Mouse (Mus musculus): ENCODE data around the gene Cabin1.

Gene Cabin1

DNA sequence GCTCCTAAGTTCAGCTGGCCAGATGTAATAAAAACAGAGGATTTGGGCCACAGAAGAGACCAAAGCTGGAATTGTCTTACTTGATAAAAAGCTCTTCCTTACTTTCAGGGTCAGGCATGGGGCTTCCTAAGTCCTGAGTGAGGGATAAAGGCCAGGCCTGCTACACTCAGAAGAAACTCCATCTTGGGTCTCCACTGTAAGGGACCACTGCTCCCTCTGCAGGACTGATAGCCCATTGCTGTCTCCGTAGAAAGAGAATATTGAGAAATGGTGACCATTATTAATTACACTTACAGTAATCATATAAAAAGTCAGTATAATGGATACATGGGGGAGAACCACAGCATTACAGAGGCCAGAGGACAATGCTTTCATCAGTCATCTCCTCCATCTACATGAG is 60.6 kb downstream of the Cabin1 start:
- no peak for DNase-seq (ENCODE audit: extremely low read depth, low read depth)

DNA sequence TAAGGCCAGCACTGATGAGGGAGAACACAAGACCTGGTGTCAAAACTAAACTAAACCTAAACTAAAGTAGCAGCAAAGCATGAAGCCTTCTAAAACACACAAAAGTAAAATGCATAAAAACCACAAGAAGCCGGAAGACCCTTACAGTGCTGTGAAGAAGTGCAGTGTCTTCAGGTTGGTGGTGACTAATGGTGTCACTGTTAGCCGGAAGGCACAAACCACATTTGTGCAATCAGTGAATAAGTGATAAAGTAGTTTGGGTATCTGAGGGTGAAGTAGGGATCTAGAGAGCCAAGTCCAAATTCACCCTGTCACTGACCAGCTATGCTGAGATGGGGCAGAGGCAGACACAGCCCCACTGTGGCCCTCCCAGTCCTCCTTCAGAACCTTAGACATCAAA is 61.6 kb downstream of the Cabin1 start:
- DNase-seq (ENCODE audit: extremely low read depth, low read depth), result no peak

DNA sequence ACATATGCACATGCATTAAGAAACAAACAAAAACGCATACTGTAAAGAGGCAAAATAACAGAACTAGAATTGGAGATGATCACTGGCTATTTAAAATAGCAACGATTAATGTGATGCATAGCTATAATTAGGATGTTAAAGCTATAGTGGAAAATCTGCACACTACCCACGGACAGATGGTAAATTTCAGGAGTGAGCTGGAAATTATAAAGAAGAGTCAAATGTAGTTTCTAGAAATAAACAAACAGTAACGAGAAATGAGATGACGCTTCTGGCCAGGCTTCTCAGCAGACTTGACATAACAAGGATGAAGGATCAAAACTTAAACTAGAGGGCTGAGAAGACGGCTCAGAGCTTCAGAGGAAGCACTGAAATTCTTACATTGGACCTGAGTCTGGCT is 62.9 kb downstream of the Cabin1 start:
- DNase-seq (ENCODE audit: extremely low read depth, low read depth), result no peak

DNA sequence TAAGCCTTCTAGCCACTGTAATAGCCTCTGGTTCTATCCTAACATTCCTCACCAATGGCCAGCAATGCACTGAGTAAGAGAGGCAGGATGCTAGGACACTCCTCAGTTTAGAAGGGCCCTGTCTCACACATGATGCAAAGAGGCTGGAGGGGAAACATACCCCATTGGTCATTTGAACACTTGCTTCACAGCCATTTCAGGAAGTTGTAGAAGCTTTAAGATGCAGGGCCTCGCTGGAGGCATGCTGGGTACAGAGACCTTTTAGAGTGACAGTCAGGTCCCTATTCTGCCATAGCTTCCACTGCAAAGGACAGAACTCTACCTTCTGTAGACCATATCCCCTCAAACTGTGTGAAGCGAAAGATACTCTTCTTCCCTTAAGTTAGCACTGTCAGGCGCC is 66.4 kb downstream of the Cabin1 start:
- DNase-seq (ENCODE audit: extremely low read depth, low read depth), result peak; percentile 34

DNA sequence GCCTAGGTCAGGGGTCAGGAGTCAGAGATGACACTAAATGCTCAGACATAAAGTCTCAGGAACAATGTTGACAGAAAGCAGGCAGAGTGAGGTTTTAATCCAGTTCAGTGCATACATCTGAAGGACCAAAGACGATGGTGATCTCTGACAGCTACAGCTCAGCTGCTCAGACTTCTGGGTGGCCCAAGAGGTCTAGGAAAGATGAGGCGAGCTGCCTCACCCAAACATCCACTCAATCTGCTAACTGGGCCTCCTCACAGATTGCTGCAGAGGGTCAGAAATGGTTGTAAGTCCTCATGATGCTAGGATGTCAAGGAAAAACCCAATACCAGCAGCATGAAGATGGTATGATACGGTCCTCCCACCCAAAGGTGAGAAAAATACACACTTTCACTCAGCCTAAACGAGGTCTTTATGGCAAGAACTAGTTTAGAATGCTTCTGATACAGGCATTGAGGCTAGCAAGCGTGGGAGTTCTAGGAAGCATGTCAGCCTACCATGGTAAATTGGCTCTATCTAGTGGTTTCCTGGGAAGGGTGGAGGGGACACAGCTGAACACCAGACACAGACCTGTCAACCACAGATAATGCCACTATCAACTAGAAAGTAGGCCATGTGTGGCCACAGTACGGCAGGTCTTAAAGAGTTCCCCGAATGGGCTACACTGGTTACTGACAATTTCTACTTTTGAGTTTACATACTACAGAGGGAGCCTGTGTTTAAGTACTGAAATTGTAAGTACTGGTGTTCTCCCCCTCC is 67.4 kb downstream of the Cabin1 start:
- peak; percentile 91 for DNase-seq (ENCODE audit: extremely low read depth, low read depth)

DNA sequence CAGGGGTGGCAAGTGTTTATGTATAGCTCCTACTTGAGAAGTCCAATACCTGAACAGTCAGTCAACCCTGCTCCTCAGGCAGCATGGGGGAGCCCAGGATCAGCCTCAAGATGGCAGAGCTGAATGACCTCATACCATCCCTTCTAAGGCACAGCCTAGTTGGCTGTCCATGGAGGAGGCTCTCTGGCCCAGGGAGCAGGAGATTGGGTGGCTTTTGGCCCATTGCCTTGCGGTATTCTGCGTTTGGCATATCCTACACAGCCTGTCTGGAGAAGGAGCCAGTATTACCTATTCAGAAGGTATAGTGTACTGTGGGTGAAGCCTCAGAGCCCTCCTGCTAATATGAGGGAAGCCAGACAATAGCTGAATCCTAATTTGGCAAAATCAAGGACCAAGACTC is 68.6 kb downstream of the Cabin1 start:
- no peak for DNase-seq (ENCODE audit: extremely low read depth, low read depth)

DNA sequence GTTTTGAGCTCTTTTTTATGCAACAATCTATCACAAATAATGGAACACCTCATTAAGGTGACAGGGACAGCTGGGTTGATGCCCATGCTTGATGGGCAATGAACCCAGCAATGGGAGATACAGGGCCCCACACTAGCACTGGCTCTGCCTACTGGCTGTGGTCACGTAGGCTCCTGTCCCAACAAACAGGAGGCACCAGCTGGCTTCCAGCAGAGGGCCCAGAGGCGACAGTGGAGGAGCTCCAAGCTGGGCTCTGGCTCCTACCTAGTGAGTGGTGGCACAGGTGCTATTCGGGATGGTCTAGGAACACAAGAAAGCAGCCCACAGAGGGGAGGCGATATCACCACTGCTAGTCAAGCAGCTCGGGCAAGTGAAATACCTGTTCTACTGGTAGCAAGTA is 69.1 kb downstream of the Cabin1 start:
- DNase-seq (ENCODE audit: extremely low read depth, low read depth), result no peak

DNA sequence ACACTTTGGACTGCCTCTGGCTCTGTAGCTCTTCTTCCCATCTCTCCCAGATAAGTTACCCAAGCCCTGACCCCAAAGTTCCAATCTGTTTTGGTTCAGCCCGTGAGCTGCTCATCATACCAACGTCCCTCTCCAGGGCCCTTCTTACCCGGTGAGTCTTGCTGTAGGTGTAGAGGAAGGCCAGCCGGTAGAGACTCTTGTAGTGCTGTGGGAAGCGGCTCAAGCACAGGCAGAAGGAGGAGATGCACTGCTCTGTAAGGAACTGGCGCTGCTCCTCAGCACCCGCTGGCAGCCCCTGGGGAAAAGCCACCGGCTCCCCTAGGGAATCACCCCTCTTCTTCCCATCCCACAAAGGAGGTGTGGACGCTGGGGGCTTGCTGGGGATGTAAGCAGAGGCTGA is 69.6 kb downstream of the Cabin1 start:
- no peak for DNase-seq (ENCODE audit: extremely low read depth, low read depth)

DNA sequence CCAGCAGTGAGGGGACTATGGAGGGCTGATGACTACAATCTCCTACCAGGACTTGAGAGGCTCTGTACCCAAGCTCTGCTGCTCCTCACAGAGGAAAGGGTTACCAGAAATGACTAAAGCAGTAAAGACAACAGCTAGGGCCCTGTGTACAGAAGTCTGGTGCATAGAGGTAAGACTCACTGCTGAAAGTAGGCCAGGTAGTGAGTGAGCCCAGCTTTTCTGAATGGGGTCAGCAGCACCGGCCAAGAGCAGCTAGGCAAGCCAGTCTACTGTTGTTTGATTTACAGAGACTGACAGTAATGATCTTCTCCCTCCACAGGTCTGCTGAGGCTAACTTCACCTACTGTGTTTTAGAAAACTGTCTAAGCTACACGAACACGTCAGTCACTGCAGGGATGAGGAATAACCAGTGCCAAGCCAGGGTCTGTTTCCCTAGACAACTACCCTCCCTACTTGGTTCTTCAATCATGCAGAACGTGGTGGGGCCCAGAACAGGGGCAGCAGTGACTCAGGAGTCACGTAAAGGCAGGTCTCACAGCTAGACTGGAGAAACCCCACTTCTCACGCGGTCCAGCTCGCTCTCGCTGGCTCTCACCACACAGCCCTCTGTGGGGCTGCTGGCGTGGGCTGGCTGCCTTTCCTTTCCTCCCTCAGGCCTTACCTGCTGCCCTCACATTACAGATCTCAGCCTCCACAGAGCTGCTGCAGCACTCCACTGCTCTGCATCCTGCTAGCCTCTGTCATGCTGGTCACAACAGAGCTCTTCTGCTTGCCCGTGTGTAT is 70.5 kb downstream of the Cabin1 start:
- DNase-seq (ENCODE audit: extremely low read depth, low read depth), result no peak

DNA sequence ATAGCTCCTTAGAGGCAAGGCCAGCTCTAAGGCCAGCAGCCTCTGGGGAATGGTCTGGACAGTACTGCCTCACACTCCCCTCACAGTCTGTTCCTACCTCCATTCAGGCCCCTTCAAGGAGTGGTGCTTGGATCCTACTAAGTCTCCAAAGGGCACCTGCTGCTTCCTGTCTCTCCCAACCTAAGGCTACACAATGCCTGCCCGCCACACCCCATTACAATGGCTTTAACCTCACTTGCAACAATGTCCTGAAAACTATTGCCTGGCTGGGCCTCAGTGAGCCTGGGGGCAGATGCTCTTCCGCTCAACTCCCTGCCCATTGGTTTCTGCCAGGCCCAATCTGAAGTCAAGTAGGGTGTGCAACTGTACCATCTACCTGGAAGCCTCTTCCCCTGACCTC is 75.5 kb downstream of the Cabin1 start:
- no peak for DNase-seq (ENCODE audit: extremely low read depth, low read depth)

DNA sequence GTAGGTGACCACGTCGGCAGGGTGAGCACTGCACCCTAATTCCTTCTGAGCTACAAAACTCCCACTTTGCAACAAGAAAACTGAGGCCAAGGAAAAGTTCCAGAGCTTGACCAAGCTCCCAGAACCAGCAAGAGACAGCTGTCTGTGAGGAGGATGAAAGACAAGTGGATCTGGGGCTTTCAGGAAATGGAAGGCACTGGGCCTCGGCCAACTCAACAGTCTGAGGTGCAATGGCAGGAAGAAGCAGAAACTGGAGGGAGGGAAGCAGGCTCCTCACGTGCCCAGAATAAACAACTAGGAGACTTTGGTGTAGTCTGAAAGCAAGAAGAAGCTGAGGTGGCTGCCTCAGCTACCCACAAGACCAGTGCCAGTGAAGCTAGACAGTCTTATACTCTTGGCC is 77.4 kb downstream of the Cabin1 start:
- DNase-seq (ENCODE audit: extremely low read depth, low read depth), result no peak

DNA sequence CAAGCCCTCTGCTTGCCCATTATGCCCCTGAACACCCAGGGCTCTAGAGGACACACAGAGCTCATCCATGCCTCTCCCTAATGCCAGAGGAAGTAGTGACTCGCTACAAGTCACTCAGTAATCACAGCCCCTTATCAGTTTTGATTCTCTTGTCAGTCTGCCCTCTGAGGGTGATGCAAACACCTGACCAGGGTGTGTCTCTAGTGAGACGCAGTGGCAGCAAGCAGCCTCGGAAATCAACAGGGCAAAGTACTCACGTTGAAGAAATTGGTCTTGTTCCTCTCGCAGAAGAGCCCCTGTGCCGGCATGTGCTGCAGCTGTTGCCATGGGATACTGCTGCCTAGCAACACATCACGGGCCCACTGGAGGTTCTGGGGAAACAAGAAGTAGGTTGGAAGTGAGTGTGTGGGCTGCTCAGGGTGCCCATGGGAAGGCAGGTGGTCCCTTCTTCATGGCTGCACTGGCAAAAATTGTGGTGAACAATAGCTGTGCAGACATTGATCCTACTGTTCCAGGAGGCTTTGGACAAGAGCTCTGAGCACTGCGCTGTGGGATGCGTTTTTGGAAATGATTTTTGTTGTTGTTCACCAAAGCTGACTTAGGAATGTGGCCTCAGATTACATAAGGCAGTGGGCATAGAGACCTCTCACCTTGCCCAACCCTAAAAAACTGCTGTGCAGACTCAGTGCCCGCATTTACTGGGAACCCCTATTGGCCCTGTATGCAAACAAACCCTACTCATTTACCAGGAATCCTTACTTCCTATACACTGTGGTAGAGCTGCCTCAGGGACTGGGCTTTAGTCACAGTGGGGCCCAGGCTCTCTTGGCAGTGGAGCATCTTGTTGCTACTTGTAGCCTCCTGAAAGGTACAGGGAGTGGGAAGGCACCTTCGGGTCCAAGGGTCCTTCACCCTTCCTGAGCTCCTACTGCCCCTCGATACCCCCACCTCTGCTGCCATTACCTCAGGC is 79.8 kb downstream of the Cabin1 start:
- no peak for DNase-seq (ENCODE audit: extremely low read depth, low read depth)

DNA sequence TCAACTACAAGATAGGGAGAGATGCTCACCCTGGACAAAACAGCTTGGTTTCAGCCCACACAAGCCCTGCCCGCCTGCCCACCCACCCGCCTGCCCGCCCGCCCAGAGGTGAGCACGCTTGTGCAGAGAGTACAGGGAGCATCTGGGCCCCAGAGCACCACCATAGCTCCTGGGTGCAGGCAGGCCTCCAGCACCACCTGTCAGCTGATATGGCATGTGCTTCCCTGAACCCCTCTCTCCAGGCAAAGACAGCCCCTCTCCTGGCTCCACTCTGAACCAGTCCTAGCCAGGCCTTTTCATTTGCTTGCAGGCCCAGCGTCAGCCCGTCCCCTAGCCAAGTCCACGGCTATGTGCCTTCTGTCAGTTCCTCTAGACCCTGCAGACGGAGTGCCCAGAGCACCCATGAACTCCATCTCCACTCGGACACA is 83.6 kb downstream of the Cabin1 start:
- no peak for DNase-seq (ENCODE audit: extremely low read depth, low read depth)

DNA sequence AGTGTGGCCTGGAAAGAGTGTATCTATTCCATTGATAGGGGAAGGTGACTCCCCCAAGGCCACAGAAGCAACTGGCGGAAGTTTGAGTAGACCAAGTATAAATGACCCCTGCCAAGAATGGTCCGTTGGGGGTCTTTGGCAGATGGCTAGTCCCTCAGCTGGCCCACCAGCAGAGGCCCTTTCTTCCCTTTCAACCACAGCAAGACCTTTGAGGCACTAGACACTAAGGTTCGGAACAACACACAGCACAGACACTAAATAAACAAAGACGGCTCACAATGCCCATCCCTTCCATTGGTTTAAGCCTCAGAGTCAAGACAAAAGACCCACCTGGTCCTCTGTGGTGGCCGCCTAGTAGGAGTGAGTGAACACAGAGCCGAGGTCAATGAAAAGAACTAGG is 84.9 kb downstream of the Cabin1 start:
- DNase-seq (ENCODE audit: extremely low read depth, low read depth), result no peak

DNA sequence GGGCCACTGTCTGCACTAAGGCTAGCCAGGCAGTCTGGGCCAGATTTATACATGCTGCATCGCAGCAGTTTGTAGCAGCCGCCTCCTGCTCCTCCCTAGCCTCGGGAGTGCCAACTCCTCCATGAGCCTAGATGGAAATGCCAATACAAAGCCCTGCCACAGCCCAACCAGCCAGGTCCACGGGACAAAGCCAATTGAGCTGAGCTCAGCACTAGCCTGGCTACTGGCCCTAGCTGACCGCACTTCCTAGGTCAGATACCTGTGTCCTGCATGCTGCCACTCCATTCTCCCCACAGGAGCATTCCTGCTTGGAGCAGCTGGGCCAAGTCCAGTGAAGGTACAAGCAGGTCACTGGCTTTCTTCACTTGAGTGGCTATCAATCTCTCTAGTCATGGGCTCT is 86.2 kb downstream of the Cabin1 start:
- DNase-seq (ENCODE audit: extremely low read depth, low read depth), result no peak

DNA sequence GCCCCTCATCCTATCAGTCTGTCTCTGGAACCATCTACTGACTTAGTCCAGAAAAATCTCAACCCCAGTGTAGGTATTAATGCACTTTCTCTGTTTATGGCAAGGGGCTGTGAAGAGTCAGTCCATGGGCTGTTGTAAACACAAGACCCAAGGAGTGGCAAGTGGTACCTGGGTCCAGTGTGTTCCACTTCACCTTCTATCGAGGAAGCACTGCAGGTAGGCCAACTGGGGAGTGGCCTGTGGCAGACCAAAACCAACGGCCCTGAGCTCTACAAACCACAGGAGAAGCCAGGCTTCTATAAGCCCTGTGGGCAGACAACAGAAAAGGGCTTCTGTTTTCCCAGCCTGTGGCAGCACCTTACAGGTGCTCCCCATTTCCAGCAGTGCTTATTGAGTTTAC is 86.6 kb downstream of the Cabin1 start:
- no peak for DNase-seq (ENCODE audit: extremely low read depth, low read depth)

DNA sequence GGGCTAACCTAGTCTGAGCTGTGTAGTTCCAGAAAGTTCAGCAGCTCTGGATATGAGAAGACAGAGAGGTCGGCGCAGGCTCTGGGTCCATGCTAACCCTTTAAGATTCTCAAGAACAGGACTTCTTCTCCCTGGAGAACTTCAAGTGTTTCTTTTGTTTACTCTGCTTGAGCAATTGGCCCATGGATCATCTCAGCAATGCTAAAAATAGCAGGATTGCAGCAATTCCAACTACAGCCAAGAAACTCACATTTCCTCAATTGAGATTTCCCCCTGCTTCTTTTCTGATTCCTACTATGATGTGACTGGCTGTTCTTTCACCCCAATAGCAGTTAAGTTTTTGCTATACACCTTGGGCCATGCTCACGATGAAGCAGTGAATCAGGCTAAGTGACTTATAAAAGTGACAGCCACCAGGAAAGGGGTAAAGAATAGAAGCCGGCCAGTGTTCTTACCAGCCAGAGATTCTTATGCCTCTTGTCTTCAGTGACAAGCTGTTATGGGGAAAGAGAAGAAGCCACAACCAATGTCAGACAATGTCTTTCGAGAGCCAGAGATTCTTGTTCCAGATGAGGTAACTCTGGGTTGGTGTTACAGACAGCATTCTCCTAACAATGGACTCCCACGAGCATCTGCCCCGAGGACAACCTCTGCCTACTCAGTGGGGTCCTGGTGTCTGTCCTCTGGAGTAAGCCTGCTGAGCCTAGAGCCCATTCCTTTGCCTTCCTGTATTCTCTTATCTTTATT is 87.1 kb downstream of the Cabin1 start:
- DNase-seq (ENCODE audit: extremely low read depth, low read depth), result no peak

DNA sequence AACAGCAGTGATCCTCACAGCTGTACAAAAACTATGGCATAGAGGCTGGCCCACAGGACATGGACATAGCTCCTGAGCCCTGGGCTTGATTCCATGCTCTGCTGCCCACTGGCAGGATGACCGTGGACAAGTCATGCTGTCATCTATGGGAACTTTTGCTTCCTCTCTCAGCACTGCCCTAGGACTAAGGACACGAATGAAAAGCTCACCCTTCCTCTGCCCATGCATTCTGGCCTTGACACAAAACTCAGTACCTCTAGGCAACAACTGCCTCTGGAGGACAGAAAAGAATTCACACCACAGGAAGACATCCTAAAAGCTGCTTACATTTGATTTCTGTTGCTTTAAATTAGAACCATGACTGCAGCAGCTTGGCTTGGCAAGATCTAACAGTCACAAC is 87.9 kb downstream of the Cabin1 start:
- DNase-seq (ENCODE audit: extremely low read depth, low read depth), result no peak

DNA sequence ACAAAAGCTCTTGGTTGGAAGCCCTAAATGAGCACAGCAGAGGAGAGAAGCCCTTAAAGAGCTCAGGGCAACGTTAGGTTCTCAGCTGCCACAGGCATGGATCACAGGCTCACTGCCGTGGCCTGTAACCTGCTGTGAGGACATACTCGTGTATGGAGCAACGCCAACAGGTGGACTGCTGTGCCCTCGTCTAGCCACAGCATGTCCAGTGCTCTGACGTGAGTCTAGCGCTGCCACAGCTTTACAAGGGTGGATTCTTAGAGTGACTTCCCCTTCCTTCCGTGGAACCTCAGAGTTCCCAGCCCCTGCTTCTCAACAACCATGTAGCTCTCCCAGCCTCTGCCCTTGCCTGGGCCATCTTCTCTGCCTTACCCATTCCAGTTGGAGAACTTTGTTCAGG is 88.5 kb downstream of the Cabin1 start:
- DNase-seq (ENCODE audit: extremely low read depth, low read depth), result no peak

DNA sequence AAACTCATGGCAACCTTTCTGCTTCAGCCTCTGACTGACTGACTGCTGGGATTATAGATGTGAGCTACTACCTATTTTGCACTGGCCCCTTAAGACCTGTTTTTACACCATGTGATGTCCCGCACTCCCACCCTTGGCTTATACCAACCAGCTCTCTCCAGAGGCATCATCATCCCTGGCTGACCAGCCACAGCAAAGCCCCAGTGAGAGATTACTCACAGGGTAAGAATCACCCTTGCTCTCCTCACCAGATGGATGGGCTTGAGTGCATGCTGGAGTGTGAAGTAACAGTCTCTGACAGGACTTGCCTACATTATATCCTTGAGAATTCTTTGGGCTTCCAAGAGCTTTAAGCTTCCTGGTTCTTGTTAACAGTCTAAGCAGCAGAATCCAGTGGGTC is 94.2 kb downstream of the Cabin1 start:
- DNase-seq (ENCODE audit: extremely low read depth, low read depth), result no peak

DNA sequence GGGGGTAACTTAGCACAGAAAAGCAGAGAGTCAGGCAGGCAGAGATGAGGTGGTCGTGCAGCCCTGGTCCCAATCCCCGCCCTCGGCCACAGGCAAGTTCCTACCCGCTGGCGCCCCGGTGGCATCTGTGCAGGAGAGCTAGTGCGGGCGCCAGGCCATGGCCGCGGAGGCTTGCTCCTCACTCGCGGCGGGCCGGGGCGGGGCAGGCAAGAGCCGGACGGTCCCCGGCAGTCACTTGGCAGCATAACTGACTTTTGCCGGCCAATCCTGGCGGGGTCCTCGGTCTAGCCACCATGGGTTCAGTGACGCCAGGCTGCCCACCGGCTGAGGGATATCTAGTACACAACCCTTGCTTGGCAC is 96.2 kb downstream of the Cabin1 start:
- DNase-seq (ENCODE audit: extremely low read depth, low read depth), result no peak

All from MEL-GATA-1-ER (cell line).